Mouse (Mus musculus) ES-E14 (cell line): ENCODE results near the gene Npr3.

Experiments used
- CHD2 ChIP-seq: IDR thresholded peaks from 2 replicates; pipeline ENCODE4 v1.6.1; 2014; ENCODE audit warnings: mild to moderate bottlenecking, low read depth, low read length, inconsistent platforms
- HCFC1 ChIP-seq: IDR thresholded peaks from 2 replicates; pipeline ENCODE4 v1.6.1; 2012; ENCODE audit warnings: low read length, inconsistent platforms, borderline replicate concordance; ENCODE audit not compliant: insufficient read depth
- MAFK ChIP-seq: IDR thresholded peaks from 2 replicates; pipeline ENCODE4 v1.6.1; 2014; ENCODE audit warnings: mild to moderate bottlenecking, low read depth, low read length, inconsistent platforms; ENCODE audit not compliant: insufficient read depth
- ZC3H11A ChIP-seq: IDR thresholded peaks from 2 replicates; pipeline ENCODE4 v1.6.1; 2012; ENCODE audit warnings: low read depth, mild to moderate bottlenecking, inconsistent platforms, low read length, borderline replicate concordance
- ZNF384 ChIP-seq: IDR thresholded peaks from 2 replicates; pipeline ENCODE4 v1.6.1; 2012; ENCODE audit warnings: low read depth, low read length, inconsistent platforms

DNA sequence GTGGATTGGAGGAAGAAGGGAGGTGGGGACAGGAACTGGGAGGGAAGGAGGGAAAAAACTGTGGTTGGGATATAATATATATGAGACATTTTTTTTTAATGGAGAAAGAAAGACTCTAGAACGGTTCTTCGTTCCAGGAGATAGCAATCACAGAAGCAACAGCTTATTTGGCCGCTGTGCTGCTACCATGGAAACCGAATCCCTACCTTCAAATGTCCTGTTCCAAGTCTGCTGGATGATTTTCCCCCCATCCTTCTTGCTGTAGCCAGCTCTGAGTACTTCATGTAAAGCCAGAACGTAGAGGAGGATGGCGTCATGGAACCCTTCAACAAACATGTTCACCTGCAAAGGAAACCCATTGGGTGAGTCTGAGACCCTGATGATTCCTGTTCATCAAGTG lies 48.7 kb downstream of the Npr3 start:
- no peak for TF ChIP-seq ZNF384
- TF ChIP-seq MAFK: no peak
- no peak for TF ChIP-seq HCFC1
- no peak for TF ChIP-seq ZC3H11A
- no peak for TF ChIP-seq CHD2
